Mouse (Mus musculus) MEL (cell line): Measurements from ENCODE around the gene Mmachc.

ENCODE experiments used
- CTCF ChIP-seq, 3 experiments: IDR thresholded peaks in 2 of 3; conservative IDR thresholded peaks in 1 of 3; 2 replicates each; pipeline ENCODE4 v1.5.1; 2011 to 2012; ENCODE audit warnings: low read length in 3 of 3, low read depth in 2 of 3, mild to moderate bottlenecking in 2 of 3, improper control_type of control experiment in 1 of 3, inconsistent platforms in 1 of 3, mixed read lengths in 1 of 3, moderate library complexity in 1 of 3; ENCODE audit not compliant: control insufficient read depth in 1 of 3, insufficient read depth in 1 of 3, poor library complexity in 1 of 3, severe bottlenecking in 1 of 3
- KAT2A ChIP-seq: conservative IDR thresholded peaks from 2 replicates; pipeline ENCODE4 v1.6.1; 2012; ENCODE audit warnings: low read depth, low read length, improper control_type of control experiment, inconsistent platforms
- POLR2A ChIP-seq, 2 experiments: IDR thresholded peaks; 2 replicates each; pipeline ENCODE4 v1.6.1; 2011 to 2012; ENCODE audit warnings: low read length in 2 of 2, mild to moderate bottlenecking in 2 of 2, control low read depth in 1 of 2, improper control_type of control experiment in 1 of 2, low read depth in 1 of 2, moderate library complexity in 1 of 2; ENCODE audit not compliant: control insufficient read depth in 1 of 2, insufficient read depth in 1 of 2, poor library complexity in 1 of 2
- POLR2AphosphoS2 ChIP-seq: IDR thresholded peaks from 2 replicates; pipeline ENCODE4 v1.6.1; 2011; ENCODE audit warnings: low read length, improper control_type of control experiment
- RCOR1 ChIP-seq: IDR thresholded peaks from 2 replicates; pipeline ENCODE4 v1.6.1; 2012; ENCODE audit warnings: low read depth, mild to moderate bottlenecking, inconsistent platforms, low read length, improper control_type of control experiment
- USF2 ChIP-seq, 2 experiments: IDR thresholded peaks; 2 replicates each; pipeline ENCODE4 v1.6.1; 2011 to 2012; ENCODE audit warnings: improper control_type of control experiment in 2 of 2, low read length in 2 of 2, borderline replicate concordance in 1 of 2, inconsistent platforms in 1 of 2, low read depth in 1 of 2, mild to moderate bottlenecking in 1 of 2; ENCODE audit not compliant: insufficient read depth in 1 of 2
- ZC3H11A ChIP-seq: IDR thresholded peaks from 2 replicates; pipeline ENCODE4 v1.6.1; 2012; ENCODE audit warnings: low read depth, mild to moderate bottlenecking, inconsistent platforms, low read length, improper control_type of control experiment

DNA sequence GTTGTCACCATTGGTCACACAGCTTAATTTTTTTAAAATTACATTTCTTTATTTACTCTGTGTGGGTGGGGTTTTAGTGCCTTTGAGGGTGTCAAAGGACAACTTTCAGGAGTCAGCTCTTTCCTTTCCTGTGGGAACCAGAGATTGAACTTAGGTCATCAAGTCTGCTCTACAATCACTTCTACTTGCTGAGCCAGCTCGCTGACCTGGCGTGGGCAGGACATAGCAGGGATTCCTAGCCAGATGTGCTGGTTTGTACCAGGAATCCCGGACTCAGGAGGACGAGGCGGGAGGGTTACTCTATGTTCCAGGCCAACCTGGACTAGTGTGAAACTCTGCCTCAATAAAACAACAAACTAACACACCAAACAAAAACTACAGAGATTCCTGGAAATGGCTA is 24.1 kb upstream of the Mmachc start:
- no peak for TF ChIP-seq POLR2A (IDR thresholded peaks at IDR 0.05; ENCODE audit: control insufficient read depth in 1 of 2, insufficient read depth in 1 of 2, low read depth in 1 of 2, low read length in 2 of 2, poor library complexity in 1 of 2)
- no peak for TF ChIP-seq CTCF (IDR thresholded peaks at IDR 0.05 in 2 of 3, conservative IDR thresholded peaks at IDR 0.05 in 1 of 3; ENCODE audit: control insufficient read depth in 1 of 3, insufficient read depth in 1 of 3, low read depth in 2 of 3, low read length in 3 of 3, poor library complexity in 1 of 3, severe bottlenecking in 1 of 3)
- no peak for TF ChIP-seq POLR2AphosphoS2
- no peak for TF ChIP-seq RCOR1
- no peak for TF ChIP-seq ZC3H11A
- no peak for TF ChIP-seq KAT2A
- no peak for TF ChIP-seq USF2 (IDR thresholded peaks at IDR 0.05; ENCODE audit: borderline replicate concordance in 1 of 2, insufficient read depth in 1 of 2, low read depth in 1 of 2, low read length in 2 of 2)
